Mouse (Mus musculus): ENCODE data around the gene 1700001K19Rik. TPM values are rescaled to one million over a fixed set of nuclear protein-coding genes. Genes with fewer than 3 reads are reported as not detected.
"Not testable (repeated sequence)": the region's sequence is repeated elsewhere in the genome, so short reads cannot be mapped to it uniquely, and the experiment has no call there.

The 1700001K19Rik gene
- total RNA-seq, 2 experiments from 2014 or later: not detected

DNA sequence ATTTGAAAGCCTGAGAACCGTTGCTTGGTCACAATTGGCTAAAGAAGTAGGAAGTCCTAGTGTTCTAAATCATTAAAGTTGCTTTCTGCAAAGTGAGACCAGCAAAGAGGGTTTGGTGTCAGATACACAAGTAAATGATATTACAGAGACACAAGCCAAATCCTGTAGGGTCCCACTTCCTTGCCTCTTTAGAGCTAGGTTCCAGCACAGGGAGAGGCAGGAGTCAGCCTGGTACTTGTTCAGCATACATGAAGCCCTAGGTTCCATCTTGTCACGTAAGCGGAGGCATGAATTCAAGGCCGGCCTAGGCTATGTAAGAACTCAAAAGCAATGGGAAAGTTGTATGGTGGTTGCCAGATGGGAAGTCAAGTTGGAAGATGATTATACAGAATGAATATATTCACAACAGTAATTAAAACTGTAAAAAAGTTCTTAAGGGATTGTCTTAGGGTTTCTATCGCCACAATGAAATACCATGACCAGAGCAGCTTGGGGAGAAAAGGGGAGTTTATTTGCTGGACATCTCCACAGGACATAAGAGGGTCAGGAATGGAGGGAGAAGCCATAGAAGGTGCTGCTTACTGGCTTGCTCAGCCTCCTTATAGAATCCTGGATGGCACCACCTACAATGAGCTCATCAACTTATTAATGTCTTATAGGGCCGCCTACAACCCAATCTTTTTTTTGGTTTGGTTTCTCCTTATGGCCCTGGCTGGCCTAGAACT lies 7.7 kb upstream of the 1700001K19Rik start:
- H3K4me3 ChIP-seq: no peak overlapping the region
- intact Hi-C loops (cut with DNase I): no loop called here
- H3K27ac ChIP-seq: no peak overlapping the region
- no peak for TF ChIP-seq CTCF (IDR thresholded peaks at IDR 0.05)
- no peak for DNase-seq (ENCODE audit: extremely low spot score in 1 of 2, low spot score in 2 of 2)

- H3K4me3 ChIP-seq; DNase-seq (ENCODE audit: extremely low spot score in 1 of 2, low spot score in 2 of 2); intact Hi-C loops (cut with DNase I); H3K27ac ChIP-seq: not testable (repeated sequence)
Measured at GRCm38 (mm10) chr12:110688921-110689320, 6.5 kb upstream of the 1700001K19Rik start.

- Histone ChIP-seq H3K4me3 (no peak overlapping the region), H3K27ac (peak overlapping the region; percentile 16; the same call in 1 of the 2 replicates)
- peak in 1 of 2 experiments; percentile 35 for DNase-seq (ENCODE audit: extremely low spot score in 1 of 2, low spot score in 2 of 2)
- TF ChIP-seq CTCF (IDR thresholded peaks at IDR 0.05): no peak
- intact Hi-C loops (cut with DNase I): no loop called here
Measured at GRCm38 (mm10) chr12:110687894-110688734, 5.7 kb upstream of the 1700001K19Rik start.

- DNase-seq (ENCODE audit: extremely low spot score in 1 of 2, low spot score in 2 of 2): no peak
- Histone ChIP-seq H3K27ac (no peak overlapping the region), H3K4me3 (no peak overlapping the region)
- no peak for TF ChIP-seq CTCF (IDR thresholded peaks at IDR 0.05)
- intact Hi-C loops (cut with DNase I): no loop called here
Measured at GRCm38 (mm10) chr12:110683580-110683979, 1.2 kb upstream of the 1700001K19Rik start.

- Histone ChIP-seq H3K4me3 (no peak overlapping the region), H3K27ac (no peak overlapping the region)
- no peak for DNase-seq (ENCODE audit: extremely low spot score in 1 of 2, low spot score in 2 of 2)
- intact Hi-C loops (cut with DNase I): no loop called here
- TF ChIP-seq CTCF (IDR thresholded peaks at IDR 0.05): no peak
Measured at GRCm38 (mm10) chr12:110681878-110682277, 541 bp downstream of the 1700001K19Rik start.

- intact Hi-C loops (cut with DNase I): no loop called here
- TF ChIP-seq CTCF (IDR thresholded peaks at IDR 0.05): no peak
- DNase-seq (ENCODE audit: extremely low spot score in 1 of 2, low spot score in 2 of 2): no peak
- Histone ChIP-seq H3K27ac (no peak overlapping the region), H3K4me3 (no peak overlapping the region)
Measured at GRCm38 (mm10) chr12:110681191-110681590, 1.2 kb downstream of the 1700001K19Rik start.

GRCm38 (mm10) chr12:110674243-110674642 lies 8.2 kb downstream of the 1700001K19Rik start:
- Histone ChIP-seq H3K4me3 (no peak overlapping the region), H3K27ac (no peak overlapping the region)
- intact Hi-C loops (cut with DNase I): no loop called here
- DNase-seq (ENCODE audit: extremely low spot score in 1 of 2, low spot score in 2 of 2): no peak
- peak; percentile 53 for TF ChIP-seq CTCF (IDR thresholded peaks at IDR 0.05)

- no peak for DNase-seq (ENCODE audit: extremely low spot score in 1 of 2, low spot score in 2 of 2)
- intact Hi-C loops (cut with DNase I): no loop called here
- no peak overlapping the region for H3K4me3 ChIP-seq
- no peak; the same call in none of the 2 replicates for TF ChIP-seq CTCF (IDR thresholded peaks at IDR 0.05)
- no peak overlapping the region for H3K27ac ChIP-seq
Measured at GRCm38 (mm10) chr12:110667466-110668077, 14.8 kb downstream of the 1700001K19Rik start.

GRCm38 (mm10) chr12:110661746-110662145 lies 20.7 kb downstream of the 1700001K19Rik start:
- intact Hi-C loops (cut with DNase I): loop anchor here (5.0 kb wide), 1 partner anchor 34 kb away; no protein-coding TSS in a partner anchor
- no peak for DNase-seq (ENCODE audit: extremely low spot score in 1 of 2, low spot score in 2 of 2)
- H3K4me3 ChIP-seq: no peak overlapping the region
- TF ChIP-seq CTCF (IDR thresholded peaks at IDR 0.05): no peak
- no peak overlapping the region for H3K27ac ChIP-seq

DNA sequence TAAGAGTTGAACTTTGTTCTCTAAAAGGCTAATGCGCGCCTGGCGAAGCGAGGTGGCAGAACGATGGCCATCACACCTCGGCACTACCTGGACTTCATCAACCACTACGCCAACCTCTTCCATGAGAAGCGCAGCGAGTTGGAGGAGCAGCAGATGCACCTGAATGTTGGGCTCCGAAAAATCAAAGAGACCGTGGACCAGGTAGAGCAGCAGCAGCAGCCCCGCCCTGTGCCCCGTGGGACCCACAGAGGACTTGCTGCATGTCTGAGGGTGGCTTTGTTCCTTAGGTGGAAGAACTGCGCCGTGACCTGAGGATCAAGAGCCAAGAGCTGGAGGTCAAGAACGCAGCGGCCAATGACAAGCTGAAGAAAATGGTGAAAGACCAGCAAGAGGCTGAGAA lies 31.0 kb downstream of the 1700001K19Rik start:
- DNase-seq (ENCODE audit: extremely low spot score in 1 of 2, low spot score in 2 of 2): no peak
- Histone ChIP-seq H3K4me3 (no peak overlapping the region), H3K27ac (no peak overlapping the region)
- TF ChIP-seq CTCF (IDR thresholded peaks at IDR 0.05): no peak
- intact Hi-C loops (cut with DNase I): loop anchor here (5.0 kb wide), 1 partner anchor 34 kb away; no protein-coding TSS in a partner anchor

- H3K4me3 ChIP-seq: no peak overlapping the region
- intact Hi-C loops (cut with DNase I): loop anchor here (5.0 kb wide), 1 partner anchor 33 kb away; no protein-coding TSS in a partner anchor
- peak overlapping the region; percentile 36; the same call in 1 of the 2 replicates for H3K27ac ChIP-seq
- peak in 1 of 2 experiments; percentile 29 for DNase-seq (ENCODE audit: extremely low spot score in 1 of 2, low spot score in 2 of 2)
- peak; percentile 51 for TF ChIP-seq CTCF (IDR thresholded peaks at IDR 0.05)
Measured at GRCm38 (mm10) chr12:110650241-110650641, 32.2 kb downstream of the 1700001K19Rik start.

All from left cerebral cortex, adult 2 months (tissue).